Mouse (Mus musculus): ENCODE measurements around the gene Gpr157.

- TF ChIP-seq ZC3H11A (IDR thresholded peaks at IDR 0.05; ENCODE audit: borderline replicate concordance, low read depth, low read length) (no peak), ZNF384 (IDR thresholded peaks at IDR 0.05; ENCODE audit: low read depth, low read length) (no peak), HCFC1 (IDR thresholded peaks at IDR 0.05; ENCODE audit: borderline replicate concordance, insufficient read depth, low read length) (no peak), CHD2 (IDR thresholded peaks at IDR 0.05; ENCODE audit: low read depth, low read length) (no peak)
Measured at GRCm38 (mm10) chr4:150146286-150146685, 59.1 kb downstream of the Gpr157 start.

All from ES-E14 (cell line).